17 mouse cellular contexts compared by ENCODE assay signal in genomic region chr7:6820296-6820695, GRCm38 (mm10).
"Had no signal": no experiment of that assay in that cellular context is flagged by ENCODE, and none has a peak within 500 bp of the region (broad histone marks: within the 10 kb centered on the region; RNA-seq: fewer than 3 reads in every experiment).

No protein-coding gene starts in this region.

- DNase-seq: kidney, adult 2 months; kidney, postnatal 25 days; layer of hippocampus, adult 9-11 months; liver, postnatal 0 days; lung, embryonic 14.5 days; thymus, postnatal 25 days had no signal

- H3K4me3 ChIP-seq: layer of hippocampus, adult 2 months; midbrain, embryonic 10.5 days; midbrain, embryonic 15.5 days; neural tube, embryonic 12.5 days; neural tube, embryonic 15.5 days had no signal

- H3K27ac ChIP-seq: kidney, postnatal 0 days; layer of hippocampus, adult 2 months; liver, embryonic 14.5 days; macrophage; midbrain, embryonic 10.5 days; midbrain, embryonic 15.5 days; neural tube, embryonic 12.5 days; neural tube, embryonic 15.5 days had no signal

- H3K36me3 ChIP-seq: midbrain, embryonic 10.5 days; midbrain, embryonic 15.5 days; neural tube, embryonic 12.5 days; neural tube, embryonic 15.5 days had no signal

- ATAC-seq: intestine, postnatal 0 days; liver, postnatal 0 days; lung, postnatal 0 days; midbrain, embryonic 15.5 days had no signal

- H3K9ac ChIP-seq: liver, embryonic 14.5 days; liver, postnatal 0 days; lung, embryonic 14.5 days; midbrain, embryonic 15.5 days; neural tube, embryonic 12.5 days; neural tube, embryonic 15.5 days had no signal

- H3K9me3 ChIP-seq: midbrain, embryonic 10.5 days; midbrain, embryonic 15.5 days; neural tube, embryonic 12.5 days; neural tube, embryonic 15.5 days had no signal

- H3K27me3 ChIP-seq: midbrain, embryonic 15.5 days; neural tube, embryonic 12.5 days; neural tube, embryonic 15.5 days had no signal

- H3K4me2 ChIP-seq: liver, embryonic 11.5 days; lung, embryonic 14.5 days; midbrain, embryonic 15.5 days; neural tube, embryonic 12.5 days; neural tube, embryonic 15.5 days had no signal
